ENCODE assay signal across 12 mouse cellular contexts in the genomic region with DNA sequence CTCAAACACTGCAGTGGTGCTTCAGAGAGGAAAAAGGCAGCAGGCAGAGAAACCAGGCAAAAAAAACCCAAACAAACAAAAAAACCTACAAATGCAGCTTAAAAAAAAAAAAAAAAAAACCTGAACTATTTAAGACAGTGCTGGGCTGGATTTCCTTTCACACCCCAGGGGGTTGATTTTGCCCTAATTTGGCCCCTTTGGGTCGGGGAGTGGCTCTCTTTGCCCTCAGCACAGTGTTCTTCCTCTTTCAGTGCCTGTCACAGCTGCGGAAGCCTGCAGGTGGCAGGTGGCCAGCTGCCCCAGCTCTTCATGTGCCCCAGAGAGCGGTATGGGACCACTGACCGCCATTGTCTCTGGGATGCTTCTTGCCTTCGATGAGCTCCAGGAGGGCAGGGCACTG. TPM values are rescaled to one million over a fixed set of nuclear protein-coding genes. Genes with fewer than 3 reads are reported as not detected.
DNase-seq lines count a peak whose midpoint lies in the region; ATAC-seq and TF ChIP-seq lines count a peak whose summit lies in the region.
"Had no signal": no experiment of that assay in that cellular context is flagged by ENCODE, and none has a peak within 500 bp of the region (broad histone marks: within the 10 kb centered on the region; RNA-seq: fewer than 3 reads in every experiment).

No protein-coding gene starts in this region.

- TF ChIP-seq EP300 in heart, adult 2 months (IDR thresholded peaks at IDR 0.05; ENCODE audit: insufficient read depth, low read depth, low read length) = no peak

- no peak for TF ChIP-seq CTCF in heart, adult 2 months (IDR thresholded peaks at IDR 0.05)

- H3K27ac ChIP-seq in heart, adult 2 months = peak overlapping the region; percentile 68; the same call in 1 of the 2 replicates

- peak in 1 of 2 experiments; percentile 70 for DNase-seq in heart, adult 2 months
- no peak for DNase-seq in heart, postnatal 14 days
- peak; percentile 84 to 88 for DNase-seq in B cell, adult 2 months
- peak; percentile 93 for DNase-seq in spleen, postnatal 36 days (ENCODE audit: low spot score in 2 of 2)
- DNase-seq in adrenal gland, postnatal 14 days = no peak
- no peak for DNase-seq in cerebellum, postnatal 36 days
- DNase-seq in yolk sac, embryonic 10.5 days (ENCODE audit: low spot score) = no peak
- DNase-seq: cerebellum, adult 9-11 months; kidney, adult 8-10 months had no signal

- WGBS in heart, adult 2 months = 39% methylated on average over 5 of the region's 5 CpGs

- H3K4me3 ChIP-seq in heart, adult 2 months = no peak overlapping the region

- ATAC-seq in hematopoietic stem cell, adult 5-6 weeks (replicated peaks in 1 of 2; ENCODE audit: insufficient read depth in 1 of 2, low FRiP score in 2 of 2, low TSS enrichment in 1 of 2, low read depth in 1 of 2, poor library complexity in 2 of 2, severe bottlenecking in 2 of 2) = peak; percentile 77 to 82

- no peaks in the 10 kb centered on the region for H3K27me3 ChIP-seq in heart, adult 2 months (ENCODE audit: control insufficient read depth, insufficient read depth, low read length)

- intact Hi-C loops in heart, adult 2 months (cut with DNase I) = loop anchor here (2.0 to 10.0 kb wide), 2 partner anchors 13 to 475 kb away; partner anchors contain the start of gene Calm2
- intact Hi-C loops in heart, postnatal 14 days (cut with DNase I) = loop anchor here (2.0 kb wide), 1 partner anchor 13 kb away; no protein-coding TSS in a partner anchor

- H3K4me1 ChIP-seq in heart, adult 2 months (ENCODE audit: control insufficient read depth, insufficient read depth, low read length) = peaks cover 25% of the 10 kb centered on the region

- no peak for TF ChIP-seq POLR2A in heart, adult 2 months (IDR thresholded peaks at IDR 0.05; ENCODE audit: insufficient read depth, low read depth, low read length)

- no peak overlapping the region for H3K9ac ChIP-seq in heart, adult 2 months (ENCODE audit: low read depth, low read length)

- peaks cover 10% of the 10 kb centered on the region; the same call in 1 of the 2 replicates for H3K36me3 ChIP-seq in heart, adult 2 months (ENCODE audit: control insufficient read depth, insufficient read depth, low read length)

- H3K79me2 ChIP-seq in heart, adult 2 months (replicated peaks; ENCODE audit: control insufficient read depth, insufficient read depth, low read length) = no peaks in the 10 kb centered on the region; the same call in none of the 2 replicates

RNA-seq across cellular contexts. Expression of gene Rhoq, which starts 6.7 kb away (rescaled TPM):
- total RNA-seq in heart, adult 2 months (2021) = 100 to 1,000 TPM; 119 to 138 TPM
- 70.7 and 118 TPM in 2 replicates for polyA plus RNA-seq in heart, adult 2 months (2012; rRNA removed)
- total RNA-seq in heart, postnatal 14 days (2021) = 100 to 1,000 TPM; 165 to 168 TPM
- 12.7 and 15.2 TPM in 2 replicates for total RNA-seq in hematopoietic stem cell, adult 5-6 weeks (2017)
- 89.9 and 90.8 TPM in 2 replicates for total RNA-seq in adrenal gland, postnatal 14 days (2021)

RNA-seq across cellular contexts. Expression of gene Atp6v1e2, which starts 21.9 kb away (rescaled TPM):
- total RNA-seq in heart, adult 2 months (2021) = not detected
- not detected in 2 replicates for polyA plus RNA-seq in heart, adult 2 months (2012; rRNA removed)
- not detected for total RNA-seq in heart, postnatal 14 days (2021)
- not detected in 2 replicates for total RNA-seq in hematopoietic stem cell, adult 5-6 weeks (2017)
- not detected in 2 replicates for total RNA-seq in adrenal gland, postnatal 14 days (2021)
- polyA plus RNA-seq: heart, embryonic 14.5 days; small intestine, adult 2 months had no signal

RNA-seq across cellular contexts. Expression of gene Tmem247, which starts 52.4 kb away (rescaled TPM):
- not detected for total RNA-seq in heart, adult 2 months (2021)
- 0.26 TPM in 1 of 2 replicates, not detected in the other for polyA plus RNA-seq in heart, adult 2 months (2012; rRNA removed)
- total RNA-seq in heart, postnatal 14 days (2021) = not detected
- total RNA-seq in hematopoietic stem cell, adult 5-6 weeks (2017) = not detected in 2 replicates
- not detected in 2 replicates for total RNA-seq in adrenal gland, postnatal 14 days (2021)
- polyA plus RNA-seq: heart, embryonic 14.5 days; small intestine, adult 2 months had no signal

RNA-seq across cellular contexts. Expression of gene Pigf, which starts 55.6 kb away (rescaled TPM):
- 1 to 10 TPM; 3.4 to 5.2 TPM for total RNA-seq in heart, adult 2 months (2021)
- 2.4 and 4.0 TPM in 2 replicates for polyA plus RNA-seq in heart, adult 2 months (2012; rRNA removed)
- total RNA-seq in heart, postnatal 14 days (2021) = 1 to 10 TPM; 4.0 to 4.8 TPM
- total RNA-seq in hematopoietic stem cell, adult 5-6 weeks (2017) = 22.9 and 35.6 TPM in 2 replicates
- 9.8 and 13.0 TPM in 2 replicates for total RNA-seq in adrenal gland, postnatal 14 days (2021)

RNA-seq across cellular contexts. Expression of gene Cript, which starts 55.8 kb away (rescaled TPM):
- total RNA-seq in heart, adult 2 months (2021) = 10 to 100 TPM; 43.5 to 43.7 TPM
- polyA plus RNA-seq in heart, adult 2 months (2012; rRNA removed) = 15.3 and 32.2 TPM in 2 replicates
- 10 to 100 TPM; 44.2 to 47.3 TPM for total RNA-seq in heart, postnatal 14 days (2021)
- 68.8 and 78.7 TPM in 2 replicates for total RNA-seq in hematopoietic stem cell, adult 5-6 weeks (2017)
- 54.2 and 55.5 TPM in 2 replicates for total RNA-seq in adrenal gland, postnatal 14 days (2021)

Comparison
In these comparisons a context has a peak if more than half of its experiments do, and no peak if none do; other contexts are left out.
1. DNase-seq: peak in B cell, adult 2 months (2 of 2) and spleen, postnatal 36 days (2 of 2); none in heart, postnatal 14 days (0 of 2), adrenal gland, postnatal 14 days (single experiment), cerebellum, postnatal 36 days (0 of 2) and yolk sac, embryonic 10.5 days (single experiment).